Mouse (Mus musculus): ENCODE results near the gene Hist1h1a. TPM values are rescaled to one million over a fixed set of nuclear protein-coding genes. Genes with fewer than 3 reads are reported as not detected.
"Not testable (repeated sequence)": the region's sequence is repeated elsewhere in the genome, so short reads cannot be mapped to it uniquely, and the experiment has no call there.

The Hist1h1a gene
- polyA plus RNA-seq (2015; fragmentation: Nextera tagmentation; extraction: Ambion mirVana), result 2.0 and 2.9 TPM in 2 replicates

DNA sequence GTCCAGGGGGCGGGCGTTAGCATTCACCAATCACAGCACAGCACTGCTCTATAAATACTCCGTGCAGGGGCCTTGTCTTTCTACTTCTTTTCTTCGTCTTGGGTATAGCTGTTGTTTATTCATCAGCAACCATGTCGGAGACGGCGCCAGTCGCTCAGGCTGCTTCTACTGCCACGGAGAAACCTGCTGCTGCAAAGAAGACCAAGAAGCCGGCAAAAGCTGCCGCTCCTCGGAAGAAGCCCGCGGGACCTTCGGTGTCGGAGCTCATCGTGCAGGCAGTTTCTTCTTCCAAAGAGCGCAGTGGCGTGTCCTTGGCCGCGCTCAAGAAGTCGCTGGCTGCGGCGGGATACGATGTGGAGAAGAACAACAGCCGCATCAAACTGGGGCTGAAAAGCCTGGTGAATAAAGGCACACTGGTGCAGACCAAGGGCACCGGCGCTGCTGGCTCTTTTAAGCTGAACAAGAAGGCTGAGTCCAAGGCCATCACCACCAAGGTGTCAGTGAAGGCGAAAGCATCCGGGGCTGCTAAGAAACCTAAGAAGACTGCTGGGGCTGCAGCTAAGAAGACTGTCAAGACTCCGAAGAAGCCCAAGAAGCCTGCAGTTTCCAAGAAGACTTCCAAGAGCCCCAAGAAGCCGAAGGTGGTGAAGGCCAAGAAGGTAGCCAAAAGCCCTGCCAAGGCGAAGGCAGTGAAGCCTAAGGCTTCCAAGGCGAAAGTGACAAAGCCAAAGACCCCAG lies at the start of gene Hist1h1a:
TSS of gene Hist1h1a (plus strand) at position 81 of the 738 bp plus-strand sequence.
- H3K9ac ChIP-seq, result peak within 1 kb of the TSS; percentile 45
- 2% methylated on average over 34 of the region's 34 CpGs for WGBS
- H3K36me3 ChIP-seq, result no peaks in the 10 kb centered on the region
- peak; percentile 74 for ATAC-seq (ENCODE audit: insufficient read depth, low FRiP score, low read depth)
- peak within 1 kb of the TSS; percentile 55 for H3K4me3 ChIP-seq (replicated peaks)
- H3K4me2 ChIP-seq, result peak within 1 kb of the TSS; percentile 89
- H3K27ac ChIP-seq, result peak within 1 kb of the TSS; percentile 92
- H3K9me3 ChIP-seq, result no peaks in the 10 kb centered on the region
- no peaks in the 10 kb centered on the region for H3K27me3 ChIP-seq (replicated peaks)
- peaks cover 15% of the 10 kb centered on the region for H3K4me1 ChIP-seq

DNA sequence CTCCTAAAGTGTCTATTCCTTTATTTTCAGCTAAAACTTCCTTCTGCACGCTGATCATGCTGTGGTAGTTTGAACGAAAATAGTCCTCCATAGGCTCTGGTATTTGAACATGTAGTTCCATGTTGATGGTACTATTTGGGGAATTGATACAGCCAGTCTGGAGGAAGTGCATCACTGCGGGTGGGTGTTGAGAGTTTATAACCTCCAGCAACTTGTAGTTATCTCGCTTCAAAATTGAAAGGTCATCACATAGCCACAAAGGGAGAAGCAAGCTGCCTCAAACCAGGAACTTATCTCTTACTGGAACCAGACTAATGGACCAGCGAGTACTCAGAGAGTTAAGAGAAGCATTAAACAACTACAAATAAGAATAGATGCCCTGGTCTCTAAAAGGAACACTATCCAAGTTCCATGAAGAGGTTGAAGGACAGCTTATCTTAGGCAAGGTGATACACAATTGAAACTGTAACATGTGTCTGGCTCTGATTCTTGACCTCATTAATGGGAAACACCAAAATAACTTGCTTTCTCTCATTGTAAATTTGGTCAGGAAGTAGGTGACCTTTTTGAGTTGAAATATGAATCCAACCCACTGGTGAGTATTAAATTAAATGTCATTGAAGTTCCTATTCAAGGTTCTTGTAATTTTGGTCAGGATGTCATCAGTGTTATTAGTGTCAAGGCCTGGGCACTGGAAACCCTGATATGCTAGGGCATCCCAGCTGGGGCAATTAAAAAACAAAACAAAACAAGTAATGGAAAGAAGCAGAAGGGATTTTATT lies 47.0 kb upstream of the Hist1h1a start:
- H3K9ac ChIP-seq, result no peak overlapping the region
- no peaks in the 10 kb centered on the region for H3K4me1 ChIP-seq
- ATAC-seq (ENCODE audit: insufficient read depth, low FRiP score, low read depth), result no peak
- H3K27ac ChIP-seq, result no peak overlapping the region
- H3K27me3 ChIP-seq (replicated peaks), result no peaks in the 10 kb centered on the region
- WGBS, result 80% methylated on average over 5 of the region's 5 CpGs
- no peak overlapping the region for H3K4me3 ChIP-seq (replicated peaks)
- H3K36me3 ChIP-seq, result no peaks in the 10 kb centered on the region
- H3K9me3 ChIP-seq, result no peaks in the 10 kb centered on the region
- H3K4me2 ChIP-seq, result no peak overlapping the region

DNA sequence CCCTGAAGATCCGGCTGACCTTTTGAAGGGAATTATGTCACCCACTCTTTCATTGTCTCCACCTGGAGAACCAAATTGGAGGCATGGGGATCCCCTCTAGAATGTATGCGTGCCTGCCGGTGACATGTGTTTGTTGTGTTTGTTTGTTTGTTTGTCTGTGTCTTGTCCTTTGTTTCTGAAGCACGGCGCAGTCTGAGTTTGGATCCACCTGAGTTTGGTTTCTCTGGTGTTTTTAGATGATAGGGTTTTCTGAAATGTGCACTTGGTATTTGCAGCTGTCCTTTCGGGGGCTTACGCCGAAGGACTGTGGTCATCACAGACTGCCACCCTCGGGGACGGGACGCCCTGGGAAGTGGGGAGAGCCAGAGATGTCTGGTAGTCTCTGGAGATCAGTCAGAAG lies 46.3 kb upstream of the Hist1h1a start:
- H3K36me3 ChIP-seq, result no peaks in the 10 kb centered on the region
- H3K4me3 ChIP-seq (replicated peaks), result no peak overlapping the region
- H3K9ac ChIP-seq, result no peak overlapping the region
- 50% methylated on average over 11 of the region's 11 CpGs for WGBS
- H3K4me1 ChIP-seq, result no peaks in the 10 kb centered on the region
- H3K27ac ChIP-seq, result no peak overlapping the region
- H3K9me3 ChIP-seq, result no peaks in the 10 kb centered on the region
- no peaks in the 10 kb centered on the region for H3K27me3 ChIP-seq (replicated peaks)
- no peak for ATAC-seq (ENCODE audit: insufficient read depth, low FRiP score, low read depth)
- H3K4me2 ChIP-seq, result no peak overlapping the region

DNA sequence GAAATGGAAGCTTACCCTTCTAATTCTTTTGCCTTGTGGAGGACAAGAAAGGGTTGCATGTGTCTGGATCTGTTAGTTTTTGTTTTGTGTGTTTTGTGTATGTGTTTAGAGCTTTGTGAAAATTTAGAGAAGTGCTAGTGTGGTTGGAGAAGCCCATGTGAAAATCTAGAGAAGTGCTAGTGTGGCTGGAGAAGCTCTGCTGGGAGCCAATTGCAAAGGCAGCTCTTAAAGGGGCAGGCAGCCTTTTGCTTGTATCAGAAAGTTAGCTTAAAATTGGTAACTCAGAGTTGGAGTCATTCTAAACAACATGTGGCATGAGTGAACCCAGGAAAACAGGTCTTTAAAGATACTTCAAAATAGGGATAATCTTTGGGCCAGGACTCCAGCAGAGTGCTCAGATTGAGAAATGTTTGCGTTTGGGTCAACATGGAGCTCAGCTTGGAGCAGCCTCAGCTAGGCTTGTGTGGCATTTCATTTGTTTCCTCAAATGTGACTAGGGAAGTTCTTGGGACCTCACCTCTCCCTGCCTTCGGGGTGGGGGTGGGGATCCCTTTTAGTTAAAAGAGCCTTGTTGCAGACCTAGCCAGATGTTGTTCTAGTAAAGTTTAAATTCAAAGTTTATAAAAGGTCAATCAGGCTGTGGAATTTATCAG lies 45.7 kb upstream of the Hist1h1a start:
- not testable (repeated sequence) for H3K9me3 ChIP-seq; H3K4me2 ChIP-seq; H3K36me3 ChIP-seq; H3K4me1 ChIP-seq; H3K27me3 ChIP-seq (replicated peaks); H3K4me3 ChIP-seq (replicated peaks); ATAC-seq (ENCODE audit: insufficient read depth, low FRiP score, low read depth); H3K27ac ChIP-seq; H3K9ac ChIP-seq
- WGBS, result 20% methylated on average over 2 of the region's 2 CpGs

DNA sequence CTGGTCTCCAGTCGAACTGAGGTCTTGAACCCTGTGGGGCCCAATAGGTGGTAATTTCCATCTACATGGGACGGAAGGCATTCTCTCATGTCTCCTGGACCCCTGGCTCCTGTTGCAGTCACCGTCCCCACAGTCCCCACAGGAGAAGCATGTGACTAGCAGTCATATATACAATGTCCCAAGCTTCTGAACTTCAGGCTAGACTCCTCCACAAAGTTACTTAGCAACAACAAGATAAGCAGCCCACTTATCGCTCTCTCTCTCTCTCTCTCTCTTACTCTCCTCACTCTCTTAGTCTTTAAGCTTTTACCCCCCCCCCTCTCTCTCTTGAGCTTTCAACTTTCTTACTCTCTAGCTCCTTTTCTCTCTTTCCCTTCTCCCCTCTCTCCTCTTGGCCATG lies 39.2 kb upstream of the Hist1h1a start:
- Histone ChIP-seq H3K4me2 (no peak overlapping the region), H3K4me3 (replicated peaks) (no peak overlapping the region), H3K36me3 (no peaks in the 10 kb centered on the region), H3K9me3 (no peaks in the 10 kb centered on the region), H3K9ac (no peak overlapping the region), H3K27ac (no peak overlapping the region), H3K4me1 (no peaks in the 10 kb centered on the region), H3K27me3 (replicated peaks) (no peaks in the 10 kb centered on the region)
- ATAC-seq (ENCODE audit: insufficient read depth, low FRiP score, low read depth), result no peak
- 71% methylated on average over 4 of the region's 4 CpGs for WGBS

DNA sequence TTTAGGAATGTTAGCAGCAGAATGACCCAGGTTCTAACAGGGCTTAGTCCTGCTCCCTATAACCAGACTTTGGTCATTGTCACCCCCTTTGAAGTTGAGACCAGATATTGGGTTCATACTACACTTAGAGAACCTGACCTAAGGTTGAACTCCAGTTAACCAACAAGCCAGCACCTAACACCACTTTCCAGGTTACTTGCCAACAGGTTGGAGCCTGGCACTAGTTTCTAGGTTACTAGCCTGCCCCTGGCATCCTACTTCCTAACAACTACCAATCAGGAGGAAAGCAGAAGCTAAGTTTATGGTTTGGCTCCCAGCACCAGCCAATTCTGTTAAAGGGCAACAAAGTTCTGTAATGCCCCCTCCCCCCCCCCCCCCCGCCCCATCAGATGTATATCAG lies 38.3 kb upstream of the Hist1h1a start:
- H3K36me3 ChIP-seq, result no peaks in the 10 kb centered on the region
- H3K9ac ChIP-seq, result no peak overlapping the region
- H3K27ac ChIP-seq, result no peak overlapping the region
- ATAC-seq (ENCODE audit: insufficient read depth, low FRiP score, low read depth), result no peak
- H3K4me2 ChIP-seq, result no peak overlapping the region
- H3K9me3 ChIP-seq, result no peaks in the 10 kb centered on the region
- WGBS, result no CpG with 5 or more reads among the region's 1 CpGs
- H3K27me3 ChIP-seq (replicated peaks), result no peaks in the 10 kb centered on the region
- no peaks in the 10 kb centered on the region for H3K4me1 ChIP-seq
- H3K4me3 ChIP-seq (replicated peaks), result no peak overlapping the region

DNA sequence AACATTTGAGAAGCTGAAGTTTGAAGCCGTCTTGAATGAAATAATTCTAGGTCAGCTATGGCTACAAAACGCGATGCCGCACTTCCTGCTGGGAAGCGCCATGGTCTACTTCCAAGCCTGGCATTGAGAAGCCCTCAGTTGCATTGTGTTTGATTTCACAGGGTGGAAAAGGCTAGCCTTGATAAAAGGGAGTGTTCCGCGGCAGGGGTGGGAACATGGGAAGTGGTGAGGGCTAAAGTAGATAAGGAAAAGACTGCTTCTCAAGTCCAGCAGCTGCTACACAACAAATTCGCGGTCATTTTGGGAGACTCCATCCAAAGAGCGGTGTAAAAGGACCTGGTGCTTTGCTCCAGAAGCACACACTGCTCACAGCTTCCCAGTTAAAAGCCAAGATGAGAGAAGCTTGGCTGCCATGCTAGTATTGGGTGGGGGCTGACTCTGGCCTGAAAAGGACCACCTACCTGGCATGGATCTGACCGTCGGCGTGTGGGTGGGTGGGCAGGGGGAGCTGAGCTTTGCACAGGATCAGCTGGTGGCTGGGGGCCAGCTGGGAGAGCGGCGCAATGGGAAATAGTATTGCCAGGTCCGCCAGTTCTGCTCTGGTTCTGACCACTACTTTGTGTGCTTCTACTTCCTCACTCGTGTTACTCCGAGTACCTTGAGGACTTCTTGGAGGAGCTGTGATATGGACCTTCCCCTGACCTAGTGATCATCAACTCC lies 34.8 kb upstream of the Hist1h1a start:
- Histone ChIP-seq H3K4me3 (replicated peaks) (no peak overlapping the region), H3K9me3 (no peaks in the 10 kb centered on the region), H3K36me3 (no peaks in the 10 kb centered on the region), H3K27ac (peak overlapping the region; percentile 4; the same call in 1 of the 2 replicates), H3K27me3 (replicated peaks) (no peaks in the 10 kb centered on the region), H3K4me1 (no peaks in the 10 kb centered on the region), H3K4me2 (no peak overlapping the region), H3K9ac (no peak overlapping the region)
- no peak for ATAC-seq (ENCODE audit: insufficient read depth, low FRiP score, low read depth)
- 81% methylated on average over 18 of the region's 18 CpGs for whole genome bisulfite sequencing

DNA sequence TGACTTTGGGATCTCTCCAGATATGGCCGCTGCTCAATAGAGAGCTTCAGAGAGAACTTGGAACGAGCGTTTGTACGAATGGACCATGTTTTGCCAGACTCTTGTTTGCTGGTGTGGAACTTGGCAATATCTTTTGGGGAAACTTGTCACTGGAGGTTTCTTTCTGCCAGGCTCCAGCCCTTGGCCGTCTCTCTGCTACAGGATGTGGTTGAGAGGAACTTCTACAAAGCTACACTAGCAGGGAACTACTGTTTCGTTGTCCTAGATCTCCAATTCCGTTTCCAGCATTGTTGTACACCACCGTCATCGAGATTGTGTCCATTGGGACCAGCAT lies 34.3 kb upstream of the Hist1h1a start:
- Histone ChIP-seq H3K9ac (no peak overlapping the region), H3K4me1 (no peaks in the 10 kb centered on the region), H3K27me3 (replicated peaks) (no peaks in the 10 kb centered on the region), H3K27ac (peak overlapping the region; percentile 4; the same call in 1 of the 2 replicates), H3K36me3 (no peaks in the 10 kb centered on the region), H3K4me2 (no peak overlapping the region), H3K9me3 (no peaks in the 10 kb centered on the region), H3K4me3 (replicated peaks) (no peak overlapping the region)
- ATAC-seq (ENCODE audit: insufficient read depth, low FRiP score, low read depth), result no peak
- WGBS, result 89% methylated on average over 9 of the region's 9 CpGs

DNA sequence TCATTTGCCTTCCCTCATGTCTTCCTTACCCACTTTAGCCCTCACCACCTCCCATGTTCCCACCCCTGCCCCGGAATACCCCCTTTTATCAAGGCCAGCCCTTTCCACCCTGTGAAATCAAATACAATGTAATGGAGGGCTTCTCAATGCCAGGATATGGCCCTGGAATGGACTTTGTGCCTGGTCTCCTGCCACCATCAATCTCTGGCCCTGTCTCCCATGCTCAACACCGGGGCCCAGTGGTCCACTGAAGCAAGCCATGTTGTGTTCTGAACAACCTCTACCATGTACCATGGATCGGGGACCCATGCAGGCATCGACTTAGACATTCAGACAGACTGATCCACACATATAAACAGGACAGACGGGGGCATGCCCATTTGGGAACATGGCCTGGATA lies 33.8 kb upstream of the Hist1h1a start:
- Histone ChIP-seq H3K27me3 (replicated peaks) (no peaks in the 10 kb centered on the region), H3K36me3 (no peaks in the 10 kb centered on the region), H3K27ac (no peak overlapping the region), H3K9ac (no peak overlapping the region), H3K4me3 (replicated peaks) (no peak overlapping the region), H3K4me2 (no peak overlapping the region), H3K4me1 (no peaks in the 10 kb centered on the region), H3K9me3 (no peaks in the 10 kb centered on the region)
- 90% methylated on average over 5 of the region's 5 CpGs for WGBS
- ATAC-seq (ENCODE audit: insufficient read depth, low FRiP score, low read depth), result no peak

DNA sequence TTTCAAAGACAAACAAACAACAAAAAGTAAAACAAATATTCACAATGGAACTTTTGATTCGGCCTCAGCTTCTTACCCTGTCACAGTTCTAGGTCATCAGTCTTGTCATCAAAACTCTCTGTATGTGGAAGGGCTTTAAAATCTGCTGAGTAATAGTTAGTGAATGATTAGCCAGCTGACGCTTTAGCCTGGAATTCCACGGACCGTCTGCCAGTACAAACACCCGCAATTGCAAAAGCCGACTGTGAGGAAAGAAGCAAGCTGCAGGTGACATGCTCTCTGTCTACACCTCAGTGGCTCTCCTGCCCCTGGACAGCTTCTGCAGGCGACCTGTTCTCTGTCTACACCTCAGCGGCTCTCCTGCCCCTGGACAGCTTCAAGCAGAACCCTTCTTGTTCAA lies 33.0 kb upstream of the Hist1h1a start:
- H3K4me1 ChIP-seq, result no peaks in the 10 kb centered on the region
- H3K36me3 ChIP-seq, result no peaks in the 10 kb centered on the region
- H3K9me3 ChIP-seq, result no peaks in the 10 kb centered on the region
- H3K27ac ChIP-seq, result no peak overlapping the region
- H3K9ac ChIP-seq, result no peak overlapping the region
- WGBS, result 18% methylated on average over 8 of the region's 8 CpGs
- ATAC-seq (ENCODE audit: insufficient read depth, low FRiP score, low read depth), result peak; percentile 72
- H3K4me2 ChIP-seq, result no peak overlapping the region
- H3K27me3 ChIP-seq (replicated peaks), result no peaks in the 10 kb centered on the region
- H3K4me3 ChIP-seq (replicated peaks), result no peak overlapping the region

DNA sequence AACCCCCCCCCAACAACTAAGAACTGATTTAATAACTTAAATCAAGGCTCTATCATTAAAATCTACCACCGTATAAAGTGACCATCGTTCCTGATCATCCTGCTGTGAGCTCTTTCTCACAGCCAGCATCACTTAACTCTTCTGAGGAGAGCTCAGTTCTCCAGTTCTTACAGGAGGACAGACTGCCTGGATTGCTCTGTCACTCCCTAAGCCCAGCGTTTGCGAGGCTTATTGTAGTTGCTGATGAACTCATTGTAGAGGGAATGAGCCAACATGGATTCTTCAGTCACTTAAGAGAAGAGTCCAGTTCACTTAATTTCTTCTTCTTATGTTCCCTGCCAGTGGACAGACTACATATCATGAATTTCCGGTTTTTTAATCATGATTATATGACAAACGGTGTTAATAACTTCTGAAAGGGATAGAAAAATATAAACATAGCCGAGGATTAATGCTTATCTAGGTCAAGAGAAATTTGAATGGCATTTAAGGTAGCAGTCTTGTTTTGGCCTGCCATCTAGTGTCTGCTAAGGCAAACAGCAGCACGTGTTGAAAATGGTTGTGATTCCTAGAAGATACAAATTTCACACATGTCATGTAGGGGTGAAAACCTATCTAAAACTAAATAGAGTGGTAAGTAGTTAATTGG lies 31.2 kb upstream of the Hist1h1a start:
- Histone ChIP-seq H3K9ac (no peak overlapping the region), H3K4me3 (replicated peaks) (no peak overlapping the region), H3K4me1 (no peaks in the 10 kb centered on the region), H3K27me3 (replicated peaks) (no peaks in the 10 kb centered on the region), H3K4me2 (no peak overlapping the region), H3K36me3 (no peaks in the 10 kb centered on the region), H3K27ac (no peak overlapping the region), H3K9me3 (no peaks in the 10 kb centered on the region)
- ATAC-seq (ENCODE audit: insufficient read depth, low FRiP score, low read depth), result no peak
- 25% methylated on average over 8 of the region's 8 CpGs for WGBS

All from stomach, embryonic 15.5 days (tissue).